23 mouse cellular contexts compared by ENCODE assay signal in genomic region chr6:49987541-49988210, GRCm38 (mm10).
DNase-seq lines count a peak whose midpoint lies in the region; ATAC-seq lines count a peak whose summit lies in the region.
"Had no signal": no experiment of that assay in that cellular context is flagged by ENCODE, and none has a peak within 500 bp of the region (broad histone marks: within the 10 kb centered on the region; RNA-seq: fewer than 3 reads in every experiment).

No protein-coding gene starts in this region.

- H3K36me3 ChIP-seq in heart, embryonic 10.5 days, result no peaks in the 10 kb centered on the region
- no peaks in the 10 kb centered on the region for H3K36me3 ChIP-seq in heart, embryonic 11.5 days (ENCODE audit: control insufficient read depth, insufficient read depth, low read length)
- no peaks in the 10 kb centered on the region for H3K36me3 ChIP-seq in midbrain, embryonic 14.5 days (ENCODE audit: control insufficient read depth, insufficient read depth, low read length)
- H3K36me3 ChIP-seq: embryonic facial prominence, embryonic 13.5 days; forebrain, embryonic 10.5 days; G1E; hindbrain, embryonic 12.5 days; hindbrain, embryonic 15.5 days had no signal

- ATAC-seq in heart, embryonic 11.5 days (replicated peaks; ENCODE audit: insufficient number of reproducible peaks, low FRiP score, low TSS enrichment), result no peak
- ATAC-seq in midbrain, embryonic 14.5 days (ENCODE audit: low FRiP score, low TSS enrichment), result no peak
- ATAC-seq: forebrain, embryonic 13.5 days; forebrain, embryonic 16.5 days; intestine, postnatal 0 days had no signal

- no peak overlapping the region for H3K27ac ChIP-seq in heart, embryonic 10.5 days
- H3K27ac ChIP-seq in heart, embryonic 11.5 days (ENCODE audit: low read depth, low read length), result no peak overlapping the region
- H3K27ac ChIP-seq in midbrain, embryonic 14.5 days (replicated peaks; ENCODE audit: low read depth, low read length), result no peak overlapping the region
- H3K27ac ChIP-seq: embryonic facial prominence, embryonic 13.5 days; forebrain, embryonic 10.5 days; forebrain, embryonic 13.5 days; hindbrain, embryonic 12.5 days; hindbrain, embryonic 15.5 days had no signal

- H3K9me3 ChIP-seq in heart, embryonic 10.5 days, result no peaks in the 10 kb centered on the region
- H3K9me3 ChIP-seq in heart, embryonic 11.5 days (replicated peaks; ENCODE audit: control insufficient read depth, low read length), result no peaks in the 10 kb centered on the region
- no peaks in the 10 kb centered on the region for H3K9me3 ChIP-seq in midbrain, embryonic 14.5 days (ENCODE audit: control insufficient read depth, low read length)
- H3K9me3 ChIP-seq: embryonic facial prominence, embryonic 13.5 days; forebrain, embryonic 10.5 days; forebrain, embryonic 13.5 days; G1E; hindbrain, embryonic 12.5 days; hindbrain, embryonic 15.5 days had no signal

- peaks cover 11% of the 10 kb centered on the region for H3K4me1 ChIP-seq in heart, embryonic 10.5 days
- H3K4me1 ChIP-seq in heart, embryonic 11.5 days (ENCODE audit: control insufficient read depth, insufficient read depth, low read length), result no peaks in the 10 kb centered on the region
- no peaks in the 10 kb centered on the region for H3K4me1 ChIP-seq in midbrain, embryonic 14.5 days (ENCODE audit: control insufficient read depth, insufficient read depth, low read length)
- H3K4me1 ChIP-seq: hindbrain, embryonic 15.5 days had no signal

- no peak overlapping the region for H3K4me3 ChIP-seq in heart, embryonic 10.5 days
- H3K4me3 ChIP-seq in heart, embryonic 11.5 days (ENCODE audit: low read depth, low read length), result no peak overlapping the region
- H3K4me3 ChIP-seq in midbrain, embryonic 14.5 days (replicated peaks; ENCODE audit: low read depth, low read length), result no peak overlapping the region
- H3K4me3 ChIP-seq: embryonic facial prominence, embryonic 13.5 days; forebrain, embryonic 10.5 days; forebrain, embryonic 13.5 days; hindbrain, embryonic 12.5 days; hindbrain, embryonic 15.5 days had no signal

- no peaks in the 10 kb centered on the region for H3K27me3 ChIP-seq in heart, embryonic 10.5 days (ENCODE audit: insufficient read depth, poor library complexity, severe bottlenecking)
- H3K27me3 ChIP-seq in heart, embryonic 11.5 days (ENCODE audit: control insufficient read depth, insufficient read depth, low read length), result no peaks in the 10 kb centered on the region
- H3K27me3 ChIP-seq in midbrain, embryonic 14.5 days (ENCODE audit: control insufficient read depth, insufficient read depth, low read length), result no peaks in the 10 kb centered on the region
- H3K27me3 ChIP-seq: CH12.LX; embryonic facial prominence, embryonic 13.5 days; forebrain, embryonic 13.5 days; hindbrain, embryonic 12.5 days; hindbrain, embryonic 15.5 days had no signal

- no peak overlapping the region for H3K4me2 ChIP-seq in heart, embryonic 11.5 days
- no peak overlapping the region for H3K4me2 ChIP-seq in midbrain, embryonic 14.5 days (ENCODE audit: low read length)
- H3K4me2 ChIP-seq: embryonic facial prominence, embryonic 13.5 days; forebrain, embryonic 13.5 days; hindbrain, embryonic 12.5 days; hindbrain, embryonic 15.5 days had no signal

- no peak overlapping the region for H3K9ac ChIP-seq in heart, embryonic 11.5 days (ENCODE audit: low read depth, low read length)
- no peak overlapping the region for H3K9ac ChIP-seq in midbrain, embryonic 14.5 days (replicated peaks; ENCODE audit: low read length)
- H3K9ac ChIP-seq: embryonic facial prominence, embryonic 13.5 days; forebrain, embryonic 13.5 days; hindbrain, embryonic 12.5 days; hindbrain, embryonic 15.5 days had no signal

- WGBS in heart, embryonic 10.5 days, result 81% methylated on average over 3 of the region's 3 CpGs
- WGBS in heart, embryonic 11.5 days (ENCODE audit: insufficient replicate concordance), result 75% methylated on average over 3 of the region's 3 CpGs
- 91% methylated on average over 3 of the region's 3 CpGs for WGBS in midbrain, embryonic 14.5 days

- peak; percentile 50 to 52 for DNase-seq in cerebellum, postnatal 14 days
- no peak for DNase-seq in cerebellum, adult 9-10 months
- peak; percentile 51 for DNase-seq in heart, embryonic 10.5 days (ENCODE audit: low spot score)
- DNase-seq in 3134 (ENCODE audit: extremely low read depth, insufficient read length, low spot score) (peak; percentile 25), 3T3-L1 (ENCODE audit: low read depth, low spot score) (peak; percentile 69)
- DNase-seq in midbrain, embryonic 14.5 days, result no peak
- DNase-seq in right cerebral cortex, adult 2 months (ENCODE audit: low spot score in 2 of 2), result no peak
- DNase-seq: adrenal gland, adult 2 months; B cell, adult 2 months; cerebellum, adult 18-20 months; cerebellum, adult 9-11 months; gastrocnemius, postnatal 10 days; gastrocnemius, postnatal 36 days had no signal

Comparison
In these comparisons a context has a peak if more than half of its experiments do, and no peak if none do; other contexts are left out.
1. DNase-seq: peak in cerebellum, postnatal 14 days (2 of 2), heart, embryonic 10.5 days (single experiment), 3134 (single experiment) and 3T3-L1 (single experiment); none in cerebellum, adult 9-10 months (single experiment), midbrain, embryonic 14.5 days (single experiment) and right cerebral cortex, adult 2 months (0 of 2).